Mouse (Mus musculus) C2C12 (cell line): ENCODE measurements around the gene 1700001O22Rik. TPM values are rescaled to one million over a fixed set of nuclear protein-coding genes. Genes with fewer than 3 reads are reported as not detected.

Source experiments
- H3K27me3 ChIP-seq: one replicate; pipeline ENCODE4 v1.6.1; 2011; ENCODE audit not compliant: control insufficient read depth, insufficient read depth, insufficient read length
- H3K36me3 ChIP-seq: one replicate; pipeline ENCODE4 v1.6.1; 2011; ENCODE audit not compliant: control insufficient read depth, insufficient read depth
- H3K4me3 ChIP-seq: one replicate; pipeline ENCODE4 v1.5.1; 2011; ENCODE audit warnings: mild to moderate bottlenecking, control low read depth; ENCODE audit not compliant: poor library complexity, insufficient read depth, severe bottlenecking
- H3K79me2 ChIP-seq: one replicate; pipeline ENCODE4 v1.6.1; 2011; ENCODE audit not compliant: control insufficient read depth, insufficient read depth
- H3K79me3 ChIP-seq: one replicate; pipeline ENCODE4 v1.6.1; 2011; ENCODE audit warnings: low read depth, control low read depth
- H3ac ChIP-seq: one replicate; pipeline ENCODE3; 2011; ENCODE audit warnings: low read depth; ENCODE audit not compliant: control insufficient read depth, insufficient read length
- CEBPB ChIP-seq: IDR thresholded peaks from one replicate; pipeline ENCODE4 v1.6.1; 2011; ENCODE audit warnings: low read depth, mild to moderate bottlenecking, control low read depth, moderate library complexity
- CTCF ChIP-seq: IDR thresholded peaks from one replicate; pipeline ENCODE4 v1.5.1; 2011; ENCODE audit not compliant: control insufficient read depth, insufficient read depth, insufficient read length
- FOSL1 ChIP-seq: IDR thresholded peaks from one replicate; pipeline ENCODE4 v1.8.0; 2011; ENCODE audit warnings: mild to moderate bottlenecking, low read length; ENCODE audit not compliant: poor library complexity, insufficient read depth, severe bottlenecking
- MAX ChIP-seq: IDR thresholded peaks from one replicate; pipeline ENCODE4 v1.6.1; 2011; ENCODE audit warnings: mild to moderate bottlenecking, control low read depth
- MYOD1 ChIP-seq: IDR thresholded peaks from one replicate; pipeline ENCODE4 v1.6.1; 2011; ENCODE audit warnings: low read depth; ENCODE audit not compliant: control insufficient read depth, insufficient read length
- MYOG ChIP-seq: IDR thresholded peaks from one replicate; pipeline ENCODE4 v1.6.1; 2011; ENCODE audit not compliant: control insufficient read depth, insufficient read length; ENCODE audit errors: extremely low read depth
- USF1 ChIP-seq: IDR thresholded peaks from one replicate; pipeline ENCODE4 v1.6.1; 2011; ENCODE audit warnings: low read depth, mild to moderate bottlenecking, control low read depth, moderate library complexity
- polyA plus RNA-seq: library from polyadenylated mRNA; unstranded; fragments of >200 nt; fragmentation: generic; extraction: Trizol; gene quantifications from one replicate; pipeline ENCODE4 v1.2.1, GENCODE M21; 2012; ENCODE audit warnings: missing spikeins

1700001O22Rik gene
- polyA plus RNA-seq, 1 experiment, result 0.18 TPM

GRCm38 (mm10) chr2:30796382-30796781 lies 7.1 kb downstream of the 1700001O22Rik start:
- Histone ChIP-seq H3K4me3 (peak overlapping the region; percentile 19), H3K79me2 (no peaks in the 10 kb centered on the region), H3K79me3 (no peaks in the 10 kb centered on the region), H3K36me3 (no peaks in the 10 kb centered on the region), H3K27me3 (peaks cover 7% of the 10 kb centered on the region), H3ac (peak overlapping the region; percentile 9)
- TF ChIP-seq MYOG (no peak), MYOD1 (no peak), FOSL1 (no peak), CTCF (no peak), CEBPB (no peak), MAX (no peak), USF1 (no peak)

- peak overlapping the region; percentile 9 for H3ac ChIP-seq
- H3K36me3 ChIP-seq, result no peaks in the 10 kb centered on the region
- TF ChIP-seq CEBPB (no peak), FOSL1 (no peak), USF1 (no peak), MYOD1 (no peak), MYOG (no peak), MAX (no peak), CTCF (no peak)
- H3K4me3 ChIP-seq, result no peak overlapping the region
- peaks cover 2% of the 10 kb centered on the region for H3K27me3 ChIP-seq
- H3K79me2 ChIP-seq, result no peaks in the 10 kb centered on the region
- no peaks in the 10 kb centered on the region for H3K79me3 ChIP-seq
Measured at GRCm38 (mm10) chr2:30795889-30796275, 7.6 kb downstream of the 1700001O22Rik start.

GRCm38 (mm10) chr2:30795271-30795888 lies 8.1 kb downstream of the 1700001O22Rik start:
- Histone ChIP-seq H3K36me3 (no peaks in the 10 kb centered on the region), H3K79me3 (no peaks in the 10 kb centered on the region), H3K27me3 (no peaks in the 10 kb centered on the region), H3K79me2 (no peaks in the 10 kb centered on the region), H3K4me3 (no peak overlapping the region), H3ac (no peak overlapping the region)
- TF ChIP-seq USF1, result no peak
- no peak for TF ChIP-seq MYOD1
- TF ChIP-seq MAX, result no peak
- no peak for TF ChIP-seq CEBPB
- TF ChIP-seq MYOG, result no peak
- no peak for TF ChIP-seq CTCF
- no peak for TF ChIP-seq FOSL1

- TF ChIP-seq CTCF, result peak; percentile 100
- no peak for TF ChIP-seq FOSL1
- TF ChIP-seq USF1, result no peak
- no peak for TF ChIP-seq MYOD1
- TF ChIP-seq MAX, result peak; percentile 46
- Histone ChIP-seq H3K27me3 (no peaks in the 10 kb centered on the region), H3K36me3 (no peaks in the 10 kb centered on the region), H3K79me2 (no peaks in the 10 kb centered on the region), H3ac (peak overlapping the region; percentile 88), H3K4me3 (peak overlapping the region; percentile 29), H3K79me3 (no peaks in the 10 kb centered on the region)
Measured at GRCm38 (mm10) chr2:30794179-30795108, 9.0 kb downstream of the 1700001O22Rik start.

GRCm38 (mm10) chr2:30792061-30792460 lies 11.4 kb downstream of the 1700001O22Rik start:
- no peaks in the 10 kb centered on the region for H3K36me3 ChIP-seq
- no peaks in the 10 kb centered on the region for H3K27me3 ChIP-seq

More at GRCm38 (mm10) chr2:30792061-30792460, 11.4 kb downstream of the 1700001O22Rik start:
- H3K4me3 ChIP-seq, result no peak overlapping the region
- H3K79me3 ChIP-seq, result no peaks in the 10 kb centered on the region
- no peak overlapping the region for H3ac ChIP-seq
- no peaks in the 10 kb centered on the region for H3K79me2 ChIP-seq
- TF ChIP-seq MYOG, result no peak
- TF ChIP-seq MYOD1, result no peak
